Mouse (Mus musculus): ENCODE data around the gene Dmrtc1c1.
"Not testable (repeated sequence)": the region's sequence is repeated elsewhere in the genome, so short reads cannot be mapped to it uniquely, and the experiment has no call there.

Dmrtc1c1 gene

GRCm38 (mm10) chrX:102802663-102803062, at the start of gene Dmrtc1c1:
TSS of gene Dmrtc1c1 (plus strand) at chrX:102802963.
- not testable (repeated sequence) for DNase-seq

DNA sequence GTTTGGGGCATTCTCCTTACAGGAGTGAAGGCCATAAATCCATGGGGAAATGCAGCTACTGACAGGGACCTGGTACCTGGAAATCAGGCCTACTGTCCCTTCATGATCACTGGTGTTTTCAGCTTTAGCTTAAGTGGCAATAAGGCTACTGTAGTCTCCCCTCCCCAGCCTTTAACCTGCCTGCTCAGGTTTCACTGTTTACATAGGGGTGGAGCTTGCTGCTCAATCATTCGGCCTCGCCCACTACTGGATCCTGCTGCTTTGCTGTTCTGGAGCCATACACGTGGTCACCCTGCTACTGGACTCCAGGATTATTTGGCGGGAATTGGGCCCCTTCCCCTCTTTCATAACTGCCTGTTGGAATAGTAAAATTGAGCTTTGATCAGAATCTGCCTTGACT, 36.9 kb upstream of the Dmrtc1c1 start:
- no peak for DNase-seq

DNA sequence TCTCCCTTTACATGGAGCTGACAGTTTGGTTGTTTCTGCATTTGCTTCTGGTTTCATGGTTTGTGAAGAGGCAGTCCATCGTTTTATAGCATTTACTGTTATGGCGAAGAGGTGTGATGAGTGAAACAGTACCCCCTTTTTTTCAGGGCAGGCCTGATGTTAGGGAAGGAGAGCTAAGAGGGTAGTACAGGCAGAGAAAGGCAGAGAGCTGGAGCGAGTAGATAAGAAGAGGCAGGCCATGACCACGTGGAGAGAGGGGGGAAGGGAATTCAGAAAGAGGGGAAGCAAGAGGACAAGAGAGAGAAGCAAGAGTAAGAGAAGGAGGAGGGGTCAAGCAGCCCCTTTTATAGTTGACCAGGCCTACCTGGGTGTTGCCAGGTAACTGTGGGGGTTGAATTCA, 9.5 kb downstream of the Dmrtc1c1 start:
- no peak for DNase-seq

DNA sequence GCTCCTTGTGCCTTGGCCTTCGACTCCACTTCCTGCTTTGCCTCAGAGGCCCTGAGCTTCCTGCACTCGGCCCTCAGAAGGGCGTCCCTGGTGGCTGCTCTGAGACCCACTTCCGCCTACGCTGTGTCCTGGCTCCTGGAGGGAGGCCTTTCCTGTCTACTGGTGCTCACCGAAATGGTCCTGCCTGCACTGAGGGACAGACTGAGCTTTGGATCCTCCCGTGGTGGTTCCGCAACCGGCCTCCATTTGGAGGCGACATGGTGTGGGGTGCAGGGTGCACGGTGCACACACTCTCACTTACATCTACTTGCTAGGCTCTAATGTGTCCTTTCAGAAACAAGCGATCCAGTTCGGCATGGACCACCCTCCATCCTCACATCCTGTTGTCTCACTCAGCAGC, 51.8 kb downstream of the Dmrtc1c1 start, which contains the start of gene Dmrtc1c2:
Gene Dmrtc1c2, minus strand, starts transcription at position 101 of the 400 bp plus-strand sequence.
- DNase-seq = not testable (repeated sequence)

All from thymus, postnatal 36 days (tissue).